Comparison of ENCODE assay signal across 8 mouse cellular contexts in the genomic region with DNA sequence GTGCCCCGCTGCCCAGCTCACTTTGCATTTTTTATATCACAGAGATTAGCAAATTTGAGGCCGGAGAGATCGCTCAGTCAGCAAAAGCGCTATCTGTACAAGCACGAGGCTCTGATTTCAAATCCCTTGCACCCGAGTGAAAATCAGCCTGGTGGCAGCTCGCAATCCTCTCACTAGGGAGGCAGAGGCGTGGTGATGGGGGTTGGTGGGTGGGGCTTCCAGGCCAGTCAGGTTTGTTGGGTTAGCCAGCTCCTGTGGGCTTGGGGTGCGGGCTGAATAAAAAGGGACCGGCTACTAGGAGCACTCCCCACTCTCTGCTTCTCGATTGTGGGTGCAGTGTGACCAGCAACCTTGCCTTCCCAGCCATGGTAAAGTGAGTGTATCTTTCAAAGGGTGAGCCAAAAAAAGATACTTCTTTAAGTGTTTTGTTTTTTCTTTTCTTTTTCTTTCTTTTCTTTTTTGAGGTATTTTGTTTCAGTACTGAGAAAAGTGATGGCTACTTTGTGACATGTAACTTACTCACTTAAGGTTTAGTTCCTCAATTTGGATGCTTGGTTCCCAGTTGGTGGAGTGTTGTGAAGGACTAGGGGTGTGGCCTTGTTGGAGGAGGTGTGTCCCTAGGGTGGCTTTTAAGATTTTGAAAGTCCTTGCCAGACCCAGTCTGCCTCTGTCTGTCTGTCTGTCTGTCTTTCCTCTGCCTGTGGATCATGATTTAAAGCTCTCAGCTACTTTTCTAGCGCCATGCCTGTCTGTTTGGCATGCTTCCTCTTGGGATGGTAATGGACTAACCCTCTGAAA. TPM values are rescaled to one million over a fixed set of nuclear protein-coding genes. Genes with fewer than 3 reads are reported as not detected.
DNase-seq lines count a peak whose midpoint lies in the region; ATAC-seq lines count a peak whose summit lies in the region.

No protein-coding gene starts in this region.

- WGBS in hindbrain, embryonic 12.5 days: 62% methylated on average over 12 of the region's 12 CpGs
- 62% methylated on average over 12 of the region's 12 CpGs for WGBS in hindbrain, embryonic 10.5 days
- WGBS in liver, embryonic 12.5 days (ENCODE audit: insufficient replicate concordance): 35% methylated on average over 12 of the region's 12 CpGs

- H3K9ac ChIP-seq in hindbrain, embryonic 12.5 days: 0 out of 2 replicates have a peak overlapping the region, but pooled peaks have one; percentile 10
- H3K9ac ChIP-seq in liver, embryonic 12.5 days: peak overlapping the region; percentile 68

- no peaks in the 10 kb centered on the region for H3K27me3 ChIP-seq in hindbrain, embryonic 12.5 days
- H3K27me3 ChIP-seq in hindbrain, embryonic 10.5 days (ENCODE audit: insufficient read depth, poor library complexity, severe bottlenecking): no peaks in the 10 kb centered on the region
- H3K27me3 ChIP-seq in liver, embryonic 12.5 days (replicated peaks): no peaks in the 10 kb centered on the region

- ATAC-seq in hindbrain, embryonic 12.5 days (ENCODE audit: low FRiP score): no peak
- ATAC-seq in liver, embryonic 12.5 days: peak; percentile 51
- ATAC-seq in cerebellum, adult (ENCODE audit: insufficient number of reproducible peaks, low FRiP score, low TSS enrichment): no peak

- H3K27ac ChIP-seq in hindbrain, embryonic 12.5 days: no peak overlapping the region
- H3K27ac ChIP-seq in hindbrain, embryonic 10.5 days: no peak overlapping the region
- H3K27ac ChIP-seq in liver, embryonic 12.5 days: peak overlapping the region; percentile 83

- H3K4me3 ChIP-seq in hindbrain, embryonic 12.5 days: no peak overlapping the region
- no peak overlapping the region for H3K4me3 ChIP-seq in hindbrain, embryonic 10.5 days
- peak overlapping the region; percentile 48 for H3K4me3 ChIP-seq in liver, embryonic 12.5 days

- no peak for DNase-seq in hindbrain, embryonic 10.5 days (ENCODE audit: low spot score)
- DNase-seq in NIH3T3 (ENCODE audit: low read depth): peak; percentile 46
- DNase-seq in spleen, postnatal 14 days (ENCODE audit: low spot score in 2 of 2): peak; percentile 51 to 58
- no peak for DNase-seq in layer of hippocampus, adult 11-12 months (ENCODE audit: low spot score)
- DNase-seq in urinary bladder, postnatal 10 days (ENCODE audit: low spot score): no peak

- H3K36me3 ChIP-seq in hindbrain, embryonic 12.5 days: no peaks in the 10 kb centered on the region
- H3K36me3 ChIP-seq in hindbrain, embryonic 10.5 days: peaks cover 3% of the 10 kb centered on the region; the same call in 1 of the 2 replicates
- peaks cover 28% of the 10 kb centered on the region for H3K36me3 ChIP-seq in liver, embryonic 12.5 days

- H3K9me3 ChIP-seq in hindbrain, embryonic 12.5 days (replicated peaks): no peaks in the 10 kb centered on the region
- H3K9me3 ChIP-seq in hindbrain, embryonic 10.5 days: peaks cover 4% of the 10 kb centered on the region; the same call in 1 of the 2 replicates
- peaks cover 20% of the 10 kb centered on the region for H3K9me3 ChIP-seq in liver, embryonic 12.5 days (replicated peaks)

- no peak overlapping the region for H3K4me2 ChIP-seq in hindbrain, embryonic 12.5 days (replicated peaks)
- H3K4me2 ChIP-seq in liver, embryonic 12.5 days: peak overlapping the region; percentile 56

- H3K4me1 ChIP-seq in hindbrain, embryonic 12.5 days: peaks cover 16% of the 10 kb centered on the region
- H3K4me1 ChIP-seq in hindbrain, embryonic 10.5 days (replicated peaks): peaks cover 18% of the 10 kb centered on the region
- H3K4me1 ChIP-seq in liver, embryonic 12.5 days: peaks cover 82% of the 10 kb centered on the region

RNA-seq across cellular contexts. Expression of gene Prr3, which starts 17.9 kb away (rescaled TPM):
- polyA plus RNA-seq in hindbrain, embryonic 12.5 days (2016; fragmentation: Nextera tagmentation; extraction: Ambion mirVana): 53.4 and 61.0 TPM in 2 replicates
- 46.1 and 52.0 TPM in 2 replicates for polyA plus RNA-seq in hindbrain, embryonic 10.5 days (2016; fragmentation: Nextera tagmentation; extraction: Ambion mirVana)
- polyA plus RNA-seq in liver, embryonic 12.5 days (2016; fragmentation: Nextera tagmentation; extraction: Ambion mirVana): 12.6 and 13.7 TPM in 2 replicates

RNA-seq across cellular contexts. Expression of gene Gnl1, which starts 18.3 kb away (rescaled TPM):
- 54.9 and 57.7 TPM in 2 replicates for polyA plus RNA-seq in hindbrain, embryonic 12.5 days (2016; fragmentation: Nextera tagmentation; extraction: Ambion mirVana)
- 50.5 and 55.2 TPM in 2 replicates for polyA plus RNA-seq in hindbrain, embryonic 10.5 days (2016; fragmentation: Nextera tagmentation; extraction: Ambion mirVana)
- polyA plus RNA-seq in liver, embryonic 12.5 days (2016; fragmentation: Nextera tagmentation; extraction: Ambion mirVana): 23.7 and 25.1 TPM in 2 replicates

RNA-seq across cellular contexts. Expression of gene H2-T24, which starts 22.4 kb away (rescaled TPM):
- 5.5 and 5.6 TPM in 2 replicates for polyA plus RNA-seq in hindbrain, embryonic 12.5 days (2016; fragmentation: Nextera tagmentation; extraction: Ambion mirVana)
- polyA plus RNA-seq in hindbrain, embryonic 10.5 days (2016; fragmentation: Nextera tagmentation; extraction: Ambion mirVana): 4.3 and 4.9 TPM in 2 replicates
- polyA plus RNA-seq in liver, embryonic 12.5 days (2016; fragmentation: Nextera tagmentation; extraction: Ambion mirVana): 4.6 and 5.7 TPM in 2 replicates

RNA-seq across cellular contexts. Expression of gene Abcf1, which starts 28.4 kb away (rescaled TPM):
- polyA plus RNA-seq in hindbrain, embryonic 12.5 days (2016; fragmentation: Nextera tagmentation; extraction: Ambion mirVana): 109 and 119 TPM in 2 replicates
- polyA plus RNA-seq in hindbrain, embryonic 10.5 days (2016; fragmentation: Nextera tagmentation; extraction: Ambion mirVana): 105 and 116 TPM in 2 replicates
- polyA plus RNA-seq in liver, embryonic 12.5 days (2016; fragmentation: Nextera tagmentation; extraction: Ambion mirVana): 90.2 and 90.5 TPM in 2 replicates

RNA-seq across cellular contexts. Expression of gene H2-T23, which starts 34.7 kb away (rescaled TPM):
- 4.5 and 5.1 TPM in 2 replicates for polyA plus RNA-seq in hindbrain, embryonic 12.5 days (2016; fragmentation: Nextera tagmentation; extraction: Ambion mirVana)
- polyA plus RNA-seq in hindbrain, embryonic 10.5 days (2016; fragmentation: Nextera tagmentation; extraction: Ambion mirVana): 4.0 and 4.2 TPM in 2 replicates
- polyA plus RNA-seq in liver, embryonic 12.5 days (2016; fragmentation: Nextera tagmentation; extraction: Ambion mirVana): 19.5 and 20.5 TPM in 2 replicates

Comparison
In these comparisons a context has a peak if more than half of its experiments do, and no peak if none do; other contexts are left out.
1. DNase-seq: peak in NIH3T3 (single experiment) and spleen, postnatal 14 days (2 of 2); none in hindbrain, embryonic 10.5 days (single experiment), layer of hippocampus, adult 11-12 months (single experiment) and urinary bladder, postnatal 10 days (single experiment).